Mouse (Mus musculus) layer of hippocampus, adult 2 months (tissue): ENCODE measurements at regions not wholly inside any gene's neighbourhood (a gene's known extent, or its start where the extent isn't known, plus 50 kb on each side); places are given as distances from the start of the nearest gene placed in this dataset.

ENCODE experiments used
- DNase-seq, 2 experiments: peaks; one replicate each; pipeline ENCODE4 v3.0.0; 2022; ENCODE audit warnings: low spot score in 2 of 2
- H3K27ac ChIP-seq: fragments of 200-600 bp; 2 replicates; pipeline ENCODE4 v1.8.1; 2022
- H3K4me3 ChIP-seq: fragments of 200-600 bp; 2 replicates; pipeline ENCODE4 v1.8.1; 2022; ENCODE audit warnings: mild to moderate bottlenecking
- CTCF ChIP-seq: fragments of 200-600 bp; conservative IDR thresholded peaks from 2 replicates; pipeline ENCODE4 v1.8.1; 2022; ENCODE audit warnings: antibody characterized with exemption, mild to moderate bottlenecking, moderate library complexity

DNA sequence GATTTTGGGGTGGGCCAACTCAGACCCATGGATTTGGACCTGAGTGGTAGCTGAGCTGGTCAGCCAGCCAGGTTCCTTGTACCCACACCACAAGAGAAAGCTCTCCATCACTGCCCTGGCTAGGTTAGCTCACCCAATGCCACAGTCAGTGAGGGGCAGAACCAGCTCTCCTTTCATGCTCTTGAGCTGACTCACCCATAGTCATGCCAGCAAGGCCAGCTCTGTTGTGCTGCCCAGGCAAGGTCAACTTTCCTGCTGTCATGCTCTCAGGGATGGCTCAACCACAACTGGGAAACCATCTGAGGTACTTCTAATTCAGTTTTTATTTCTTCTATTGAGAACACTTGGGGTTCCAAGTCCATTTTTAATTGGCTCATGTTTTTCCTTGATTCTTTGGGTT lies 116.5 kb upstream of the Alkal2 start:
- no peak for DNase-seq
- TF ChIP-seq CTCF: no peak
- no peak overlapping the region for H3K4me3 ChIP-seq
- H3K27ac ChIP-seq: no peak overlapping the region

DNA sequence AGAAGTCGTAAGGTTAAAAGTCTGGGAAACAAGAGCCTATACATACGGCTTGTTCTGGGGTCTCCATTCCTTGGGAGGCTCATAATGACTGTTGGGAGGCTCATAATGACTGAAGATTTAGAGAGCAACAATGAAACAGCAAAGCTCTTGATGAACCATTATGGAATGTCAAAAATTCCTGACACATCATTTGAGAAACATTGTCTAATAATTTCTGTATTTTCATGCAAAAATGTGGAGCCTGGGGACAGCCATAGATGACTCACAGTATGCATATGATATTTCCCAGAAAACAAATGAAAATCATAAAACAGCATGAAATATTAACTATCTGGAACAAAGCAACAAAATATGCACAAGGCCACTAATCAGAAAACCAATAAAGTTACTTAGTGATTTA lies 90.8 kb upstream of the Alkal2 start:
- Histone ChIP-seq H3K4me3 (no peak overlapping the region), H3K27ac (no peak overlapping the region)
- no peak for TF ChIP-seq CTCF
- no peak for DNase-seq

DNA sequence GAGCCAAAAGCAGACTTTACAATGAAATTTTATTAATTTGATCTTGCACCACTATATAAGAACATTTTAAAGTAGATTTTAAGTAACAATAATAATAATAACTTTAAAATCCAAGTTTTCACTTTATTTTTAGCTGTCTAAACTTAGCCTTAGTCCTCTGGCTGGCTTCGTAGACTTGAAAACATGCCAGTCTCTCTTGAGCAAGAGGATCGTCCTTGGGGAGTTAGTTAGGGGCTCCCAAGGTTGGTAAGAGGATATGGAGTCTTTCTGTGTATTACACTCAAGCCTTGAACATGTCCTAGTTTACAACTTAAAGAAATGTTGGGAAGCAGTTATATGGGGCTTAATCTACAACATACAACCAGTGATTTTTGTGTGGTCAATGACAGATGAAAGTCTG lies 68.0 kb upstream of the Alkal2 start:
- DNase-seq: no peak
- no peak for TF ChIP-seq CTCF
- H3K4me3 ChIP-seq: no peak overlapping the region
- H3K27ac ChIP-seq: no peak overlapping the region

DNA sequence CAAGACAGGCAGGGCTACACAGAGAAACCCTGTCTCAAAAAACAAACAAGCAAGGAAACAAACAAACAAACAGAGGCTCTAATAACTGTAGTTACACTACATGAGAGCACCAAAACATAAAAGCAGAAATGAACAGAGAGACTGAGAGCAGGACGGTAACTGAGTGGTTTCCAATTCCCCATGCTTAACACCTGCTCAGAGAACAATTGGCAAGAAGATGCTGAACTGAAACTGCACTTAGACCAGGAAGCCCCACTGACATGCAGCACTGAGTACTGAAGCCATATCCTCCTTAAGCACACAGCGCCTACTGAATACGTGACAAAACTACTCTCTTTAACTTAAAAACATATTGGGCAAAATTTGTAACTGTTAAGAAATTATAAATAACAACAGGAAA lies 52.7 kb upstream of the Alkal2 start:
- TF ChIP-seq CTCF: no peak
- DNase-seq: no peak
- no peak overlapping the region for H3K4me3 ChIP-seq
- no peak overlapping the region for H3K27ac ChIP-seq
